Mouse (Mus musculus) liver, embryonic 14.5 days (tissue): Measurements from ENCODE around the gene Olfr214. TPM values are rescaled to one million over a fixed set of nuclear protein-coding genes. Genes with fewer than 3 reads are reported as not detected.
"Not testable (repeated sequence)": the region's sequence is repeated elsewhere in the genome, so short reads cannot be mapped to it uniquely, and the experiment has no call there.

Source experiments
- ATAC-seq: fragments of 200-750 bp; cut with Nextera tagmentation; 2 replicates; pipeline ENCODE4 v1.8.0; 2017; ENCODE audit warnings: moderate number of reproducible peaks, mild to moderate bottlenecking, moderate library complexity; ENCODE audit not compliant: insufficient read depth
- DNase-seq, 3 experiments: peaks; one replicate each; pipeline ENCODE4 v3.0.0-alpha.2; 2012 to 2013; ENCODE audit warnings: low read depth in 3 of 3, low spot score in 3 of 3
- H3K27ac ChIP-seq: fragments of 300-500 bp; sonication (generic); 2 replicates; pipeline ENCODE4 v1.5.1; 2014; ENCODE audit warnings: moderate library complexity, mild to moderate bottlenecking, control low read depth, inconsistent platforms
- H3K27me3 ChIP-seq: fragments of 300-500 bp; sonication (generic); 2 replicates; pipeline ENCODE4 v1.6.1; 2014; ENCODE audit warnings: mild to moderate bottlenecking, low read length, moderate library complexity; ENCODE audit not compliant: control insufficient read depth, insufficient read depth
- H3K36me3 ChIP-seq: fragments of 300-500 bp; sonication (generic); replicated peaks from 2 replicates; pipeline ENCODE4 v1.6.1; 2014; ENCODE audit warnings: low read depth; ENCODE audit not compliant: control insufficient read depth, insufficient read depth
- H3K4me1 ChIP-seq, 2 experiments: fragments of 200-500 bp in 1 of 2; fragments of 300-500 bp in 1 of 2; sonication (generic) in 1 of 2; replicated peaks; 2 replicates each; pipeline ENCODE4 v1.6.1; 2012 to 2014; ENCODE audit warnings: antibody characterized with exemption in 1 of 2, inconsistent platforms in 1 of 2, low read length in 1 of 2; ENCODE audit not compliant: control insufficient read depth in 2 of 2, insufficient read depth in 2 of 2
- H3K4me2 ChIP-seq: fragments of 300-500 bp; sonication (generic); 2 replicates; pipeline ENCODE4 v1.6.1; 2014; ENCODE audit warnings: low read depth, mild to moderate bottlenecking, control low read depth, moderate library complexity
- H3K4me3 ChIP-seq, 2 experiments: fragments of 200-500 bp in 1 of 2; fragments of 300-500 bp in 1 of 2; sonication (generic) in 1 of 2; 2 replicates each; pipeline ENCODE4 v1.5.1; 2012 to 2014; ENCODE audit warnings: low read depth in 2 of 2, low read length in 2 of 2, mild to moderate bottlenecking in 2 of 2, control low read depth in 1 of 2, inconsistent platforms in 1 of 2, moderate library complexity in 1 of 2; ENCODE audit not compliant: insufficient read depth in 1 of 2
- H3K9ac ChIP-seq: fragments of 300-500 bp; sonication (generic); replicated peaks from 2 replicates; pipeline ENCODE4 v1.6.1; 2014; ENCODE audit warnings: mild to moderate bottlenecking, control low read depth, moderate library complexity
- H3K9me3 ChIP-seq: fragments of 300-500 bp; sonication (generic); 2 replicates; pipeline ENCODE4 v1.6.1; 2016; ENCODE audit warnings: low read length, mixed read lengths; ENCODE audit not compliant: control insufficient read depth
- CTCF ChIP-seq: IDR thresholded peaks from 2 replicates; pipeline ENCODE4 v1.5.1; 2016; ENCODE audit warnings: antibody characterized with exemption, low read depth, control low read depth
- EP300 ChIP-seq: IDR thresholded peaks from 2 replicates; pipeline ENCODE4 v1.6.1; 2016; ENCODE audit warnings: antibody characterized with exemption, low read depth
- WGBS: fragments of 180-500 bp; shearing (Covaris S2); extraction: QIAGEN DNeasy Blood & Tissue Kit; methylation state at CpG from one replicate; pipeline ENCODE4 v1.1.7; 2014; ENCODE audit not compliant: insufficient replicate concordance; 5-methylcytosine and 5-hydroxymethylcytosine counted together
- polyA plus RNA-seq, 2 experiments: library from polyadenylated mRNA; depleted of rRNA in 1 of 2; stranded (reverse) in 1 of 2; unstranded in 1 of 2; fragments of >200 nt; fragmentation: Nextera tagmentation in 1 of 2; extraction: Ambion mirVana in 1 of 2; gene quantifications; 2 replicates each; pipeline versions ENCODE4 v1.2.1 to v1.2.3; 2012 to 2014

Olfr214 gene
- polyA plus RNA-seq, 2 experiments = not detected

DNA sequence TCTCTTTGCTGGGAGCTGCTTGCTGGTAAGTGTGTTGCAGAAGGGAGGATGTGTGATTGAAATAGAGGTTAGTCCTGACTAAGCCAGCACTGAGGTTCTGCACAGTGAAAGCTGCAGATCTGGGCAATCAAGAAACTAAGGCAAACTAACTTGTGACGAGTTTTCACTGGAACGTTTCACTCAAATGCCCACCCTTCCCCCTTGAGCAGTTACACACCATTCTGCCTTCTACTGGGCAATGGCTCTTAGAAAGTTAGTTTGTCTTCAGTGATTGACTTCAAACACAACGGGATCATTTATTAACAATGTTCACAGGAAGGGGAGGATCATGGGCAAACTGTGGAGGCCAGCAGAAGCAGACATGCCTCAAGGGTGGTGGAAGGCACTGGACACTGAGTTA, 917 bp downstream of the Olfr214 start:
- ATAC-seq = no peak
- Histone ChIP-seq H3K4me1 (no peaks in the 10 kb centered on the region), H3K36me3 (no peaks in the 10 kb centered on the region), H3K9ac (no peak overlapping the region), H3K9me3 (no peaks in the 10 kb centered on the region), H3K27ac (no peak overlapping the region), H3K4me3 (no peak overlapping the region), H3K27me3 (no peaks in the 10 kb centered on the region), H3K4me2 (no peak overlapping the region)
- TF ChIP-seq CTCF (no peak), EP300 (no peak)
- no peak for DNase-seq
- WGBS = 38% methylated on average over 3 of the region's 3 CpGs

DNA sequence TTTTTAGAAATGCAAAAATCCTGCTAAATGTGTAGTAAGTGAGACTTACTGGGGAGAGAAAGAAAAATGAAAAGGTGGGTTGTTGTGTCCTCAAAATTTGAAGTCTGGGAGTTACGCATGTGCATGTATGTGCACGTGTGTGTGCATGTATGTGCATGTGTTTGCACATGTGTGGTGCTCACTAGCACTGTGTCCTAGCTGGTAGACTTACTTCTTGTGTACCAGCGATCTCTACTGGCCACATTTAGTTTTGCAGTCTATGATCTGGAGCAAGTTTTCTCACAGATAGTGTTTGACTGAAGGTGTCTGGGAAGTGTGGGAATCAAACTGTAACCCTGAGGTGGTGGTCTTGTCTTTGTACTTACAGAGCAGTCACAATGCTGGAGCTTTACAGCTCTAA, 15.8 kb downstream of the Olfr214 start:
- 21% methylated on average over 3 of the region's 3 CpGs for WGBS
- H3K36me3 ChIP-seq = no peaks in the 10 kb centered on the region

DNA sequence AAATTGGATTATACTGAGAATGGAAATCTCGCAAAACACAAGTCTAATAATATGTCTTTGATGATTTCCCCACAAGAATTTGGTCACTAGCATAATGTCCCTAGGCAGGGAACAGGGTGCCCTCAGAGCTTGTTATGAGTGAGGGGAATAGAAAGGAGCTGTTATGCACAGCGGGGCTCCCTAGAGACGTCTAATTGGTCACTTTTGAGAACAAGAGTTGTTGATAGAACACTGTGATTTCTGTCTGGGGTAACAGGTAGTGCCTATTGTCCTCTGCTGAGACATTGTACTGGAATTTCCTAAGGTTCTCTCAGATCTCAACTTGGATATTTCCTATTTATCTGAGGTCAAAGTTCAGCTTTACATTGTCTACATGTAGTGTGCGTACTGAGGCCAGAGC, 30.1 kb downstream of the Olfr214 start, which contains the start of gene Olfr215:
TSS of gene Olfr215 (minus strand) at position 101 of the 400 bp plus-strand sequence.
- no peak for ATAC-seq
- H3K27ac ChIP-seq = no peak within 1 kb of the TSS
- no peak for TF ChIP-seq CTCF
- TF ChIP-seq EP300 = no peak
- H3K4me3 ChIP-seq = no peak within 1 kb of the TSS
- WGBS = 62% methylated on average over 4 of the region's 4 CpGs
- no peak for DNase-seq
- no peak within 1 kb of the TSS for H3K4me2 ChIP-seq
- no peaks in the 10 kb centered on the region for H3K4me1 ChIP-seq
- no peaks in the 10 kb centered on the region for H3K27me3 ChIP-seq
- H3K9me3 ChIP-seq = no peaks in the 10 kb centered on the region
- no peaks in the 10 kb centered on the region for H3K36me3 ChIP-seq
- H3K9ac ChIP-seq = no peak within 1 kb of the TSS

More for the DNA sequence above, 15.8 kb downstream of the Olfr214 start:
- H3K27ac ChIP-seq = no peak overlapping the region
- H3K9ac ChIP-seq = no peak overlapping the region
- ATAC-seq = no peak
- peak; percentile 17 to 27 (median 26) for DNase-seq
- no peaks in the 10 kb centered on the region for H3K27me3 ChIP-seq
- no peak overlapping the region for H3K4me3 ChIP-seq
- no peaks in the 10 kb centered on the region for H3K4me1 ChIP-seq
- TF ChIP-seq EP300 = no peak
- TF ChIP-seq CTCF = peak; percentile 70
- H3K9me3 ChIP-seq = no peaks in the 10 kb centered on the region
- no peak overlapping the region for H3K4me2 ChIP-seq

DNA sequence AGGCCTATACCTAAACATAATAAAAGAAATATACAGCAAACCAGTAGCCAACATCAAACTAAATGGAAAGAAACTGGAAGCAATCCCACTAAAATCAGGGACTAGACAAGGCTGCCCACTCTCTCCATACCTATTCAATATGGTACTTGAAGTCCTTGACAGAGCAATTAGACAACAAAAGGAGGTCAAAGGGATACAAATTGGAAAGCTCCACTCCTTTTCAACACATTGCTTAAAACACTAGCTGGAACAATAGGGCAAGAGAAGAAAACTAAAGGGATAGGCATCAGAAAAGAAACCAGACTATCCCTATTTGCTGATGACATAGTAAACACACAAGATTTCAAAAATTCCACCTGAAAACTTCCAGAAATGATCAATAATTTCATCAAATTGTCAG, 46.9 kb downstream of the Olfr214 start:
- not testable (repeated sequence) for H3K27me3 ChIP-seq, H3K27ac ChIP-seq, H3K4me2 ChIP-seq, H3K4me1 ChIP-seq, H3K4me3 ChIP-seq, DNase-seq, H3K9ac ChIP-seq, H3K36me3 ChIP-seq, H3K9me3 ChIP-seq, ATAC-seq

DNA sequence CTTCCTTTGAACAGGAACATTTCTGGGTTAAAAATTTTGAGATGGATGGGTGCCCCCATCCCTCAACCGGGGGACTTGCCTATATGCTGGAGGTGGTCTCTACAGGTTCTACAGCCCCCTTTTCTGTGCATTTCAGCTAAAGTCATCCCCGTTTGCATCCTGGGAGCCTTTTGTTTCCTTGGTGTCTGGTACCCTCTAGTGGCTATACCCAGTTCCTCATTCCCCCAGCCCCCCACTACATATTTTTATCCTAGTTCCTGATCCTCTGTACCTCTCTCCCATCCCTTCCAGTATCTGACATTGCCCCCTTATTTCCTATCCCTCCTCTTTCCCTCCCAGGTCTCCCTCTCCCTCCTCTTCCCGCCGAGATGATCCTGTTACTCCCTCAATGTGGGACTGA, 53.2 kb downstream of the Olfr214 start:
- no peak overlapping the region for H3K4me2 ChIP-seq
- H3K4me1 ChIP-seq = no peaks in the 10 kb centered on the region
- no peaks in the 10 kb centered on the region for H3K27me3 ChIP-seq
- TF ChIP-seq EP300 (no peak), CTCF (peak; percentile 14; the same call in 1 of the 2 replicates)
- H3K27ac ChIP-seq = no peak overlapping the region
- no peak for ATAC-seq
- no peaks in the 10 kb centered on the region for H3K36me3 ChIP-seq
- WGBS = 30% methylated on average over 4 of the region's 4 CpGs
- no peaks in the 10 kb centered on the region for H3K9me3 ChIP-seq
- H3K4me3 ChIP-seq = no peak overlapping the region
- no peak for DNase-seq
- H3K9ac ChIP-seq = no peak overlapping the region

Other genes starting within 250 kb of the Olfr214 start
- 82.4 and 96.1 TPM in 2 replicates for gene March8, start 216.2 kb upstream of the Olfr214 start, polyA plus RNA-seq (2012; rRNA removed)
- 80.1 and 89.8 TPM in 2 replicates for gene March8, start 216.2 kb upstream of the Olfr214 start, polyA plus RNA-seq (2014; fragmentation: Nextera tagmentation; extraction: Ambion mirVana)
- 0.81 and 1.6 TPM in 2 replicates for gene Alox5, start 93.1 kb upstream of the Olfr214 start, polyA plus RNA-seq (2012; rRNA removed)
- 1.8 and 2.4 TPM in 2 replicates for gene Alox5, start 93.1 kb upstream of the Olfr214 start, polyA plus RNA-seq (2014; fragmentation: Nextera tagmentation; extraction: Ambion mirVana)
- not detected in 2 replicates for gene Olfr211, start 65.1 kb upstream of the Olfr214 start, polyA plus RNA-seq (2012; rRNA removed)
- not detected in 2 replicates for gene Olfr211, start 65.1 kb upstream of the Olfr214 start, polyA plus RNA-seq (2014; fragmentation: Nextera tagmentation; extraction: Ambion mirVana)
- gene Olfr212, start 47.7 kb upstream of the Olfr214 start, polyA plus RNA-seq (2012; rRNA removed) = 0.01 TPM in 1 of 2 replicates, not detected in the other
- not detected in 2 replicates for gene Olfr212, start 47.7 kb upstream of the Olfr214 start, polyA plus RNA-seq (2014; fragmentation: Nextera tagmentation; extraction: Ambion mirVana)
- gene Olfr213, start 15.8 kb upstream of the Olfr214 start, polyA plus RNA-seq (2012; rRNA removed) = not detected in 2 replicates
- gene Olfr213, start 15.8 kb upstream of the Olfr214 start, polyA plus RNA-seq (2014; fragmentation: Nextera tagmentation; extraction: Ambion mirVana) = not detected in 2 replicates
- gene Gm5580, start 3.1 kb upstream of the Olfr214 start, polyA plus RNA-seq (2012; rRNA removed) = 0.04 TPM in 1 of 2 replicates, not detected in the other
- 0.19 and 0.21 TPM in 2 replicates for gene Gm5580, start 3.1 kb upstream of the Olfr214 start, polyA plus RNA-seq (2014; fragmentation: Nextera tagmentation; extraction: Ambion mirVana)
- gene Olfr215, start 30.0 kb downstream of the Olfr214 start, polyA plus RNA-seq (2012; rRNA removed) = not detected in 2 replicates
- not detected in 2 replicates for gene Olfr215, start 30.0 kb downstream of the Olfr214 start, polyA plus RNA-seq (2014; fragmentation: Nextera tagmentation; extraction: Ambion mirVana)
- gene Zfp422, start 74.8 kb downstream of the Olfr214 start, polyA plus RNA-seq (2012; rRNA removed) = 9.0 and 10.9 TPM in 2 replicates
- gene Zfp422, start 74.8 kb downstream of the Olfr214 start, polyA plus RNA-seq (2014; fragmentation: Nextera tagmentation; extraction: Ambion mirVana) = 21.2 TPM in 2 replicates
- gene Depp1, start 96.4 kb downstream of the Olfr214 start, polyA plus RNA-seq (2012; rRNA removed) = 3.3 and 14.3 TPM in 2 replicates
- 6.3 and 9.4 TPM in 2 replicates for gene Depp1, start 96.4 kb downstream of the Olfr214 start, polyA plus RNA-seq (2014; fragmentation: Nextera tagmentation; extraction: Ambion mirVana)
- gene Rassf4, start 119.7 kb downstream of the Olfr214 start, polyA plus RNA-seq (2012; rRNA removed) = 1.5 and 1.9 TPM in 2 replicates
- gene Rassf4, start 119.7 kb downstream of the Olfr214 start, polyA plus RNA-seq (2014; fragmentation: Nextera tagmentation; extraction: Ambion mirVana) = 5.7 and 6.7 TPM in 2 replicates
- gene Tmem72, start 162.7 kb downstream of the Olfr214 start, polyA plus RNA-seq (2012; rRNA removed) = under 0.01 and 0.01 TPM in 2 replicates
- gene Tmem72, start 162.7 kb downstream of the Olfr214 start, polyA plus RNA-seq (2014; fragmentation: Nextera tagmentation; extraction: Ambion mirVana) = under 0.01 TPM in 1 of 2 replicates, not detected in the other